Mouse (Mus musculus) lung, embryonic 14.5 days (tissue): ENCODE measurements around the gene Chrng. TPM values are rescaled to one million over a fixed set of nuclear protein-coding genes. Genes with fewer than 3 reads are reported as not detected.

Experiments
- ATAC-seq: fragments of 200-750 bp; cut with Nextera tagmentation; 2 replicates; pipeline ENCODE4 v1.8.0; 2017; ENCODE audit warnings: mild to moderate bottlenecking, moderate TSS enrichment, moderate library complexity; ENCODE audit not compliant: insufficient read depth
- DNase-seq: peaks from one replicate; pipeline ENCODE4 v3.0.0-alpha.2; 2015
- H3K27ac ChIP-seq: fragments of 300-500 bp; sonication (generic); 2 replicates; pipeline ENCODE4 v1.5.1; 2014; ENCODE audit warnings: low read depth, mild to moderate bottlenecking, moderate library complexity
- H3K27me3 ChIP-seq: fragments of 300-500 bp; sonication (generic); 2 replicates; pipeline ENCODE4 v1.6.1; 2014; ENCODE audit warnings: low read length, control low read depth; ENCODE audit not compliant: insufficient read depth
- H3K36me3 ChIP-seq: fragments of 300-500 bp; sonication (generic); 2 replicates; pipeline ENCODE4 v1.6.1; 2014; ENCODE audit warnings: control low read depth; ENCODE audit not compliant: insufficient read depth
- H3K4me1 ChIP-seq: fragments of 300-500 bp; sonication (generic); 2 replicates; pipeline ENCODE4 v1.6.1; 2014; ENCODE audit warnings: antibody characterized with exemption, control low read depth; ENCODE audit not compliant: insufficient read depth
- H3K4me2 ChIP-seq: fragments of 300-500 bp; sonication (generic); 2 replicates; pipeline ENCODE4 v1.6.1; 2014; ENCODE audit warnings: mild to moderate bottlenecking
- H3K4me3 ChIP-seq: fragments of 300-500 bp; sonication (generic); 2 replicates; pipeline ENCODE4 v1.5.1; 2014; ENCODE audit warnings: low read depth, low read length
- H3K9ac ChIP-seq: fragments of 300-500 bp; sonication (generic); 2 replicates; pipeline ENCODE4 v1.6.1; 2014
- H3K9me3 ChIP-seq: fragments of 300-500 bp; sonication (generic); 2 replicates; pipeline ENCODE4 v1.6.1; 2016; ENCODE audit warnings: low read depth, low read length, control low read depth
- CTCF ChIP-seq: IDR thresholded peaks from 2 replicates; pipeline ENCODE4 v1.5.1; 2016; ENCODE audit warnings: antibody characterized with exemption, low read depth
- WGBS: fragments of 180-500 bp; shearing (Covaris S2); extraction: QIAGEN DNeasy Blood & Tissue Kit; methylation state at CpG from one replicate; pipeline ENCODE4 v1.1.7; 2014; 5-methylcytosine and 5-hydroxymethylcytosine counted together
- polyA plus RNA-seq: library from polyadenylated mRNA; unstranded; fragments of >200 nt; fragmentation: Nextera tagmentation; extraction: Ambion mirVana; gene quantifications from 2 replicates; pipeline ENCODE4 v1.2.1, GENCODE M21; 2014

Chrng gene
- polyA plus RNA-seq, 1 experiment from 2014 or later, result not detected

DNA sequence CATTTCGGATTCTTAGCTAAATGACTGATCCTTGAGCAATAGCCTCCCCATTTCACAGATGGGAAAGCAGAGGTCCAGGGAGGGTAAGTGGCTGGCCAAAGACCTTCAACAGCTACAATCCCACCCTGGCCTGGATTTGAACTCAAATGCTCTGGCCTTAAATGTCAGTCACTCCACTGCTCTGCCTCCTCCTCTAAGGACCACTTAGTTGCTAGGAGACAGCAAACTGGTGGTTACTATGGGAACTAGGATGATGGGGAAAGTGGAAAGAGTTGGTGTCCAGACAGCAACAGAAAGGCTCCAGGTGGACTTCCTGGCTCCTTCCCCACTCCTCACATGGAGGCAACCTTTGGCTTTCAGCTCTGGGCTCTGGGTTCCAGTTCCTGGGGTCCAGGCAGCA is 33.1 kb upstream of the Chrng start:
- ATAC-seq (no peak), DNase-seq (no peak)
- Histone ChIP-seq H3K27ac (no peak overlapping the region), H3K27me3 (peaks cover 17% of the 10 kb centered on the region), H3K4me1 (peaks cover 3% of the 10 kb centered on the region; the same call in 1 of the 2 replicates), H3K4me2 (no peak overlapping the region), H3K36me3 (no peaks in the 10 kb centered on the region), H3K4me3 (no peak overlapping the region), H3K9ac (no peak overlapping the region), H3K9me3 (no peaks in the 10 kb centered on the region)
- TF ChIP-seq CTCF, result no peak
- WGBS, result 90% methylated on average over 1 of the region's 1 CpGs

DNA sequence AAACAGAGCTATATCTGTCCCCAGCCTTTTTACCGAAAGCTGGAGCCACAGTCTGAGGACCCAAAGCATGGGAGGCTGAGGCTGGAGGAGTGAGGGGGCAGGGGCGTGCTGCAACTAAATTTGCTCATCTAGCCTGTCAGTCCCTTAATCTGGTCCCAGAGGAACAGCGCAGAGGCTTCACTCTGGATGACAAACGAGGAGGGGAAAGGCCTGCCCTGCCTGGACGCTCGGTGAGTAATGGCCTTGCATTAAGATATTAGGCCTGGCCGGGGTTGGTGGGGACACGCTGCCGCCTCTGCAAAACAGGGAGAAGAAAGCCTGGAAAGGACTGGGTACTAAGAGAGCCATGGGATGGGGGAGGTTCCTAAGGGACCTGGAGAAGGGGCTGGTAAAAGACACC is 32.1 kb upstream of the Chrng start:
- Histone ChIP-seq H3K9me3 (no peaks in the 10 kb centered on the region), H3K4me3 (no peak overlapping the region), H3K36me3 (no peaks in the 10 kb centered on the region), H3K4me1 (peaks cover 3% of the 10 kb centered on the region; the same call in 1 of the 2 replicates), H3K27ac (no peak overlapping the region), H3K4me2 (no peak overlapping the region), H3K9ac (no peak overlapping the region), H3K27me3 (peaks cover 17% of the 10 kb centered on the region)
- TF ChIP-seq CTCF, result no peak
- DNase-seq (no peak), ATAC-seq (no peak)
- WGBS, result 35% methylated on average over 9 of the region's 9 CpGs

GRCm38 (mm10) chr1:87174006-87174955 is 30.2 kb upstream of the Chrng start:
- H3K4me3 ChIP-seq, result no peak overlapping the region
- WGBS, result 27% methylated on average over 28 of the region's 28 CpGs
- DNase-seq (peak; percentile 85), ATAC-seq (peak; percentile 30; the same call in 1 of the 2 replicates)
- peaks cover 3% of the 10 kb centered on the region; the same call in 1 of the 2 replicates for H3K4me1 ChIP-seq
- no peaks in the 10 kb centered on the region for H3K36me3 ChIP-seq
- peak; percentile 74 for TF ChIP-seq CTCF
- H3K4me2 ChIP-seq, result 0 out of 2 replicates have a peak overlapping the region, but pooled peaks have one; percentile 8
- H3K9ac ChIP-seq, result no peak overlapping the region
- peaks cover 16% of the 10 kb centered on the region for H3K27me3 ChIP-seq
- H3K27ac ChIP-seq, result no peak overlapping the region
- no peaks in the 10 kb centered on the region for H3K9me3 ChIP-seq

DNA sequence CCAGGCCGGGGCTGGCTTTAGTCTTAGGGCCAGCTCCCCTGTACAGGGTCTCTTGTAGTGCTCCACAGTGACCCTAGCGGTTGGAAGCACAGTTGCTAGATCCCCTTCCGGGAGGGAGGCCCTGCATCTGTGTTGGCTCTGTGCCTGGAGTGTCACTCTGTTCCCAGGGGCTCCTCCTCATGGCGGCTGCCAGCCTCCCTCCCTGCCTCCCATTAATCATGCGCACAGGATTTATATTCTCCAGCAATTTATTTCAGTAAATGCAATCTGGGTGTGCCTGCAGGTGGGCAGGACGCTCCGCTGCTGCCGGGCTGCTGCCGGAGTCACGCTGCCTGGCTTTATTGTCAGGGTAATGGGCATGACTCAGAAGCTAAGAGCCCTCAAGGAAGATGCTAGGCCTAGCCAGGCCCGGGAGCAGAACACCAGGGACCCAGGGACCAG is 28.6 kb upstream of the Chrng start:
- Histone ChIP-seq H3K4me1 (peaks cover 3% of the 10 kb centered on the region; the same call in 1 of the 2 replicates), H3K27ac (no peak overlapping the region), H3K27me3 (0 out of 2 replicates have a peak, but pooled peaks cover 4% of the 10 kb centered on the region), H3K4me2 (peak overlapping the region; percentile 1; the same call in 1 of the 2 replicates), H3K4me3 (no peak overlapping the region), H3K9ac (no peak overlapping the region), H3K36me3 (no peaks in the 10 kb centered on the region), H3K9me3 (no peaks in the 10 kb centered on the region)
- TF ChIP-seq CTCF, result peak; percentile 73
- WGBS, result 14% methylated on average over 11 of the region's 11 CpGs
- ATAC-seq (peak; percentile 87), DNase-seq (peak; percentile 92)

GRCm38 (mm10) chr1:87180896-87181295 is 23.6 kb upstream of the Chrng start:
- H3K4me3 ChIP-seq, result no peak overlapping the region
- WGBS, result 31% methylated on average over 5 of the region's 5 CpGs
- H3K4me1 ChIP-seq, result peaks cover 2% of the 10 kb centered on the region; the same call in 1 of the 2 replicates
- no peak for DNase-seq
- H3K9me3 ChIP-seq, result no peaks in the 10 kb centered on the region
- no peak overlapping the region for H3K27ac ChIP-seq
- no peak overlapping the region for H3K4me2 ChIP-seq
- H3K27me3 ChIP-seq, result peaks cover 38% of the 10 kb centered on the region
- H3K9ac ChIP-seq, result no peak overlapping the region
- no peak for ATAC-seq
- TF ChIP-seq CTCF, result no peak
- no peaks in the 10 kb centered on the region for H3K36me3 ChIP-seq

DNA sequence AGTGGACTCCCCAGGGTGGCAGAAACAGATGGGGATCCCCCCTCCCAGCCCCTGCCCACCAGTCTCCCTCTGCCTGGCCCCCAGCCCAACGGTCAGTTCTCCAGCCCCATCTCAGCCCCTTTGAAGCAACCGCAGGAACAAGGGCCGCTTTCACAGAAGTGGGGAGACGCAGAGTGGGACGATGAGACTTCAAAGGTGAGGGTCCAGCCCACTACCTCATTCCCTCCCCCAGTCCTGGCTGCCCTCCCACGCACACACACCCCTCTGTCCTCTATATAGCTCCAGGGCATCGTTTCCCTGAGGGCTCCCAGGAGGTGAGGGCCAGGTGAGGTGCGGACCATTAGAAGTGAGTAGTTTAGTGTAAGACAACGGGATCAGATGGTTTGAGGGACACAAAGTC is 21.4 kb upstream of the Chrng start, which contains the start of gene Prss56:
Prss56 (plus strand) TSS at position 301 of the 400 bp plus-strand sequence.
- no peak within 1 kb of the TSS for H3K27ac ChIP-seq
- no peak for DNase-seq
- H3K4me3 ChIP-seq, result no peak within 1 kb of the TSS
- H3K4me2 ChIP-seq, result no peak within 1 kb of the TSS
- H3K36me3 ChIP-seq, result no peaks in the 10 kb centered on the region
- peaks cover 48% of the 10 kb centered on the region for H3K27me3 ChIP-seq
- no peak for ATAC-seq
- H3K9ac ChIP-seq, result no peak within 1 kb of the TSS
- no peaks in the 10 kb centered on the region for H3K4me1 ChIP-seq
- TF ChIP-seq CTCF, result no peak
- 44% methylated on average over 9 of the region's 9 CpGs for WGBS
- H3K9me3 ChIP-seq, result no peaks in the 10 kb centered on the region
